ENCODE assay signal across 8 mouse cellular contexts in the genomic region with DNA sequence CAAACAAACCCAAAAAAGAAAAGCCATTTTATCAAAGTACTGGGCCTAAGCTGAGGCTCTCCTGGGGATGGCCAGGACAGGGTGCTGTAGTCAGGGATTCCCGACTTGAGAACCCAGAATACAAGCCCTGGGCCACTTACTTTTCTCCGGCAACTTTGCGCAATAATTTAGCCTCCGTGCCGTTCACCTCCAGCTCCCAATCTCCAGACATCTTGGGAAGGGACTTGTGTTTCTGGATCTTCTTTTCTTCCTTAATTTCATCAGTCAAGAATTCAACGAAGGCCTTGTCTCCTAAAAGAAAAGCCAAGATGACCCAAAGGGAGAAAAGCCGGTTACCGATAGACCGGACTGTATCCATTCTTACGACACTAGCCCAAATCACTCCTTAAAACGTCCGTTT. TPM values are rescaled to one million over a fixed set of nuclear protein-coding genes. Genes with fewer than 3 reads are reported as not detected.
A peak's percentile ranks its signal among the peaks of the same experiment; 100 is the strongest.
DNase-seq lines count a peak whose midpoint lies in the region; ATAC-seq and TF ChIP-seq lines count a peak whose summit lies in the region.

No protein-coding gene starts in this region.

- H3K9me3 ChIP-seq in hindbrain, embryonic 16.5 days (ENCODE audit: control insufficient read depth, low read length), result no peaks in the 10 kb centered on the region
- H3K9me3 ChIP-seq in midbrain, postnatal 0 days (ENCODE audit: low read length), result no peaks in the 10 kb centered on the region

- WGBS in hindbrain, embryonic 16.5 days, result 10% methylated on average over 12 of the region's 12 CpGs
- 14% methylated on average over 12 of the region's 12 CpGs for WGBS in midbrain, postnatal 0 days

- DNase-seq in layer of hippocampus, adult 2 months (ENCODE audit: low spot score in 2 of 2), result no peak
- no peak for DNase-seq in layer of hippocampus, adult 8-10 months (ENCODE audit: low spot score in 2 of 2)
- no peak for DNase-seq in midbrain, postnatal 0 days (ENCODE audit: low spot score)
- no peak for DNase-seq in right cerebral cortex, postnatal 4 days
- DNase-seq in urinary bladder, postnatal 14 days (ENCODE audit: low spot score), result no peak
- no peak for DNase-seq in urinary bladder, adult 18-20 months (ENCODE audit: low spot score in 2 of 2)

- peak overlapping the region; percentile 94; the same call in 1 of the 2 replicates for H3K27ac ChIP-seq in layer of hippocampus, adult 2 months
- H3K27ac ChIP-seq in bone marrow macrophage, adult 2 months (ENCODE audit: insufficient read depth, low read depth, low read length), result peak overlapping the region; percentile 60; the same call in 1 of the 2 replicates
- no peak overlapping the region for H3K27ac ChIP-seq in hindbrain, embryonic 16.5 days (ENCODE audit: low read depth, low read length)
- no peak overlapping the region for H3K27ac ChIP-seq in midbrain, postnatal 0 days (ENCODE audit: low read depth, low read length)

- H3K27me3 ChIP-seq in hindbrain, embryonic 16.5 days (replicated peaks; ENCODE audit: control insufficient read depth, insufficient read depth, low read length), result no peaks in the 10 kb centered on the region
- no peaks in the 10 kb centered on the region for H3K27me3 ChIP-seq in midbrain, postnatal 0 days (ENCODE audit: insufficient read depth, low read length)

- peak overlapping the region; percentile 94 for H3K4me3 ChIP-seq in layer of hippocampus, adult 2 months
- H3K4me3 ChIP-seq in bone marrow macrophage, adult 2 months (ENCODE audit: insufficient read depth, low read length), result peak overlapping the region; percentile 89
- peak overlapping the region; percentile 78 for H3K4me3 ChIP-seq in hindbrain, embryonic 16.5 days (ENCODE audit: low read length)
- peak overlapping the region; percentile 99 for H3K4me3 ChIP-seq in midbrain, postnatal 0 days (ENCODE audit: low read depth, low read length)

- H3K4me2 ChIP-seq in hindbrain, embryonic 16.5 days (ENCODE audit: low read length), result peak overlapping the region; percentile 80
- H3K4me2 ChIP-seq in midbrain, postnatal 0 days (ENCODE audit: low read depth, low read length, poor library complexity, severe bottlenecking), result peak overlapping the region; percentile 70

- peak overlapping the region; percentile 88 for H3K9ac ChIP-seq in hindbrain, embryonic 16.5 days (ENCODE audit: low read depth, low read length)
- peak overlapping the region; percentile 86 for H3K9ac ChIP-seq in midbrain, postnatal 0 days (replicated peaks; ENCODE audit: low read length, poor library complexity, severe bottlenecking)

- no peak for TF ChIP-seq CTCF in layer of hippocampus, adult 2 months (conservative IDR thresholded peaks at IDR 0.05)
- TF ChIP-seq CTCF in bone marrow macrophage, adult 2 months (IDR thresholded peaks at IDR 0.05; ENCODE audit: low read depth, low read length), result no peak
- no peak for TF ChIP-seq CTCF in midbrain, postnatal 0 days (IDR thresholded peaks at IDR 0.05)

- no peak for ATAC-seq in hindbrain, embryonic 16.5 days
- ATAC-seq in midbrain, postnatal 0 days (ENCODE audit: low FRiP score), result no peak

- TF ChIP-seq POLR2A in bone marrow macrophage, adult 2 months (IDR thresholded peaks at IDR 0.05; ENCODE audit: borderline replicate concordance, low read depth, low read length), result no peak

- H3K4me1 ChIP-seq in bone marrow macrophage, adult 2 months (ENCODE audit: control insufficient read depth, insufficient read depth, low read length), result peaks cover 26% of the 10 kb centered on the region
- peaks cover 14% of the 10 kb centered on the region for H3K4me1 ChIP-seq in hindbrain, embryonic 16.5 days (ENCODE audit: control insufficient read depth, insufficient read depth, low read depth, low read length)
- H3K4me1 ChIP-seq in midbrain, postnatal 0 days (ENCODE audit: insufficient read depth, low read length), result no peaks in the 10 kb centered on the region

- peaks cover 29% of the 10 kb centered on the region for H3K36me3 ChIP-seq in hindbrain, embryonic 16.5 days (ENCODE audit: control insufficient read depth, insufficient read depth, low read length)
- H3K36me3 ChIP-seq in midbrain, postnatal 0 days (ENCODE audit: insufficient read depth, low read length), result peaks cover 50% of the 10 kb centered on the region

RNA-seq across cellular contexts. Expression of gene C1qbp, which starts 0.8 kb away (rescaled TPM):
- total RNA-seq in layer of hippocampus, adult 2 months (2021), result 10 to 100 TPM; 97.1 to 99.5 TPM
- total RNA-seq in layer of hippocampus, adult 8-10 months (2022), result 100 to 1,000 TPM; 103 to 108 (median 106) TPM
- polyA plus RNA-seq in bone marrow macrophage, adult 2 months (2012; ENCODE audit: insufficient read depth, insufficient read length, missing spikeins), result 49.8 and 63.2 TPM in 2 replicates
- polyA plus RNA-seq in hindbrain, embryonic 16.5 days (2015; fragmentation: Nextera tagmentation; extraction: Ambion mirVana), result 179 and 184 TPM in 2 replicates
- 21.9 and 33.2 TPM in 2 replicates for total RNA-seq in midbrain, postnatal 0 days (2014; rRNA removed)
- 189 and 194 TPM in 2 replicates for polyA plus RNA-seq in midbrain, postnatal 0 days (2015; fragmentation: Nextera tagmentation; extraction: Ambion mirVana)

RNA-seq across cellular contexts. Expression of gene Rpain, which starts 12.0 kb away (rescaled TPM):
- 10 to 100 TPM; 35.3 to 36.1 TPM for total RNA-seq in layer of hippocampus, adult 2 months (2021)
- 10 to 100 TPM; 33.5 to 43.3 (median 39.9) TPM for total RNA-seq in layer of hippocampus, adult 8-10 months (2022)
- 60.5 and 65.8 TPM in 2 replicates for polyA plus RNA-seq in bone marrow macrophage, adult 2 months (2012; ENCODE audit: insufficient read depth, insufficient read length, missing spikeins)
- 69.6 and 69.8 TPM in 2 replicates for polyA plus RNA-seq in hindbrain, embryonic 16.5 days (2015; fragmentation: Nextera tagmentation; extraction: Ambion mirVana)
- total RNA-seq in midbrain, postnatal 0 days (2014; rRNA removed), result 20.1 and 25.6 TPM in 2 replicates
- polyA plus RNA-seq in midbrain, postnatal 0 days (2015; fragmentation: Nextera tagmentation; extraction: Ambion mirVana), result 60.6 and 68.3 TPM in 2 replicates

RNA-seq across cellular contexts. Expression of gene Nup88, which starts 12.3 kb away (rescaled TPM):
- 10 to 100 TPM; 53.3 to 57.7 TPM for total RNA-seq in layer of hippocampus, adult 2 months (2021)
- total RNA-seq in layer of hippocampus, adult 8-10 months (2022), result 10 to 100 TPM; 50.9 to 62.2 (median 52.4) TPM
- 54.1 and 56.2 TPM in 2 replicates for polyA plus RNA-seq in bone marrow macrophage, adult 2 months (2012; ENCODE audit: insufficient read depth, insufficient read length, missing spikeins)
- 108 and 116 TPM in 2 replicates for polyA plus RNA-seq in hindbrain, embryonic 16.5 days (2015; fragmentation: Nextera tagmentation; extraction: Ambion mirVana)
- total RNA-seq in midbrain, postnatal 0 days (2014; rRNA removed), result 63.8 and 98.6 TPM in 2 replicates
- 98.2 and 104 TPM in 2 replicates for polyA plus RNA-seq in midbrain, postnatal 0 days (2015; fragmentation: Nextera tagmentation; extraction: Ambion mirVana)

RNA-seq across cellular contexts. Expression of gene Dhx33, which starts 22.2 kb away (rescaled TPM):
- 10 to 100 TPM; 66.7 to 78.8 TPM for total RNA-seq in layer of hippocampus, adult 2 months (2021)
- 10 to 100 TPM; 53.0 to 65.5 (median 58.5) TPM for total RNA-seq in layer of hippocampus, adult 8-10 months (2022)
- polyA plus RNA-seq in bone marrow macrophage, adult 2 months (2012; ENCODE audit: insufficient read depth, insufficient read length, missing spikeins), result 12.6 and 13.2 TPM in 2 replicates
- polyA plus RNA-seq in hindbrain, embryonic 16.5 days (2015; fragmentation: Nextera tagmentation; extraction: Ambion mirVana), result 12.4 and 14.7 TPM in 2 replicates
- total RNA-seq in midbrain, postnatal 0 days (2014; rRNA removed), result 24.0 and 30.0 TPM in 2 replicates
- polyA plus RNA-seq in midbrain, postnatal 0 days (2015; fragmentation: Nextera tagmentation; extraction: Ambion mirVana), result 8.6 and 10.1 TPM in 2 replicates

RNA-seq across cellular contexts. Expression of gene Mis12, which starts 37.4 kb away (rescaled TPM):
- total RNA-seq in layer of hippocampus, adult 2 months (2021), result 10 to 100 TPM; 13.7 to 15.5 TPM
- total RNA-seq in layer of hippocampus, adult 8-10 months (2022), result 10 to 100 TPM; 15.6 to 22.4 (median 18.4) TPM
- 29.7 and 29.8 TPM in 2 replicates for polyA plus RNA-seq in bone marrow macrophage, adult 2 months (2012; ENCODE audit: insufficient read depth, insufficient read length, missing spikeins)
- 32.3 and 33.4 TPM in 2 replicates for polyA plus RNA-seq in hindbrain, embryonic 16.5 days (2015; fragmentation: Nextera tagmentation; extraction: Ambion mirVana)
- 7.6 and 11.3 TPM in 2 replicates for total RNA-seq in midbrain, postnatal 0 days (2014; rRNA removed)
- 12.7 and 13.1 TPM in 2 replicates for polyA plus RNA-seq in midbrain, postnatal 0 days (2015; fragmentation: Nextera tagmentation; extraction: Ambion mirVana)

Comparison
In these comparisons a context has a peak if more than half of its experiments do, and no peak if none do; other contexts are left out.
1. H3K27ac ChIP-seq: peak in layer of hippocampus, adult 2 months (single experiment) and bone marrow macrophage, adult 2 months (single experiment); none in hindbrain, embryonic 16.5 days (single experiment) and midbrain, postnatal 0 days (single experiment).
2. Peak in every context shown above with its lines, with median percentiles within 50 percentile points of each other: H3K4me3 ChIP-seq.